Mouse (Mus musculus) bone marrow, adult 2 months (tissue): ENCODE data around the gene Lyzl6. TPM values are rescaled to one million over a fixed set of nuclear protein-coding genes. Genes with fewer than 3 reads are reported as not detected.
"Not testable (repeated sequence)": the region's sequence is repeated elsewhere in the genome, so short reads cannot be mapped to it uniquely, and the experiment has no call there.

Experiments used
- H3K27ac ChIP-seq: fragments of 200-500 bp; 2 replicates; pipeline ENCODE4 v1.5.1; 2012; ENCODE audit warnings: low read depth, mild to moderate bottlenecking, control low read depth, inconsistent platforms, low read length; ENCODE audit not compliant: control insufficient read depth, poor library complexity, insufficient read depth
- H3K4me1 ChIP-seq: fragments of 200-500 bp; 2 replicates; pipeline ENCODE4 v1.6.1; 2011; ENCODE audit warnings: low read length; ENCODE audit not compliant: control insufficient read depth, insufficient read depth
- H3K4me3 ChIP-seq: fragments of 200-500 bp; replicated peaks from 2 replicates; pipeline ENCODE3; 2011; ENCODE audit warnings: mild to moderate bottlenecking, low read depth, low read length, control low read depth; ENCODE audit not compliant: control insufficient read depth
- CTCF ChIP-seq: fragments of 200-500 bp; IDR thresholded peaks from 2 replicates; pipeline ENCODE4 v1.5.1; 2011; ENCODE audit warnings: low read length, control low read depth; ENCODE audit not compliant: control insufficient read depth, insufficient read depth
- POLR2A ChIP-seq: fragments of 200-500 bp; IDR thresholded peaks from 2 replicates; pipeline ENCODE4 v1.6.1; 2011; ENCODE audit warnings: low read depth, mild to moderate bottlenecking, control low read depth, low read length, borderline replicate concordance; ENCODE audit not compliant: control insufficient read depth
- WGBS: fragments of 180-500 bp; shearing (Covaris S2); methylation state at CpG from one replicate; pipeline ENCODE4 v1.1.7; 2018; 5-methylcytosine and 5-hydroxymethylcytosine counted together
- polyA plus RNA-seq: library from polyadenylated mRNA; stranded (reverse); fragments of >200 nt; gene quantifications from 2 replicates; pipeline ENCODE4 v1.2.4, GENCODE M21; 2011; ENCODE audit warnings: low replicate concordance; ENCODE audit not compliant: missing spikeins, insufficient read depth, insufficient read length

Lyzl6 gene
- polyA plus RNA-seq, result not detected in 2 replicates

- 65% methylated on average over 3 of the region's 3 CpGs for WGBS
- Histone ChIP-seq H3K27ac (no peak within 1 kb of the TSS), H3K4me1 (no peaks in the 10 kb centered on the region), H3K4me3 (no peak within 1 kb of the TSS)
- TF ChIP-seq CTCF, result no peak
- TF ChIP-seq POLR2A, result no peak
Measured at GRCm38 (mm10) chr11:103638790-103639189, at the start of gene Lyzl6. Lyzl6 (minus strand) TSS chr11:103638890.

DNA sequence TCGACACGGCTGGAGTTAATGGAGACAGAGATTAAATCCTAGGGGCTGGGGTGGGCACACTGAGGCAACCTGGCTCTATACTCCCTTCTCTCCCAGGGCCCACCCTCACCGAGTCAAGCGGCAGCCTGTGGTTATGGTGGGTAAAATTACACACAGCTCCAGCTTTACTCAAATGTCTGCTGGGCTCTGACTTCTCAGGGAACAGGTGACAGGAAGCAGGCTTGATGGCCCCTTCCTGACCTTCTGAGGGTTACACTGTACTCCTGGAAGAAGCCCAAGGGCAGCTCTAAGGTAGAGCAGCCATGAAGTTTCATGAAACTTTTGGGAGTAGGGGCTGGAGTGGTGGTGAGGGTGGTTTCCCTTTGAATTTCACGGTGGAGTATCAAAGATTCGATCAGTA is 48.0 kb upstream of the Lyzl6 start:
- no peak overlapping the region for H3K4me3 ChIP-seq
- 13% methylated on average over 6 of the region's 6 CpGs for WGBS
- peaks cover 2% of the 10 kb centered on the region for H3K4me1 ChIP-seq
- H3K27ac ChIP-seq, result 0 out of 2 replicates have a peak overlapping the region, but pooled peaks have one; percentile 20
- no peak for TF ChIP-seq POLR2A
- TF ChIP-seq CTCF, result no peak

DNA sequence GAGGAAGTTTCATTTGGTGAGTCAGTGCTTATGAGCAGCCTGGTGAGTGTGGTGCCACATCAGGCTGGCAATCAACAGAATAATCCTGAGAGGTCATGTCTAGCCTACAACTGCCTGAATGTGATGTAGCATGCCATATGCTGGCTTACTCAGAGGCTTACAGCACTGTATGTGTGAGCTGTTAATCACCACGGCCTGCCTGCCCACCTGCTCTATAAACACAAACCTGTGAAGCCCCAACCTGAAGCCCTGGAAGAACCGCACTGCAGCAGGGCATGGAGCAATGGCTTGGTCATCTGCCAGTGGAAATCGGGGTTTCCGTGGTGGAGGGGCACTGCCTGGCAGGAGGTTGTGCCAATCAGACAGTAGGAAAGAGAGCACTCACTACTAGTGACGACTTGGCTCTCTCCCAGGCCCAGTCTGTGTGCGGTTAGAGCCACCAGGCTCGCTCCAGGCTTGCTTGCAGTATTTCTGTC is 46.6 kb upstream of the Lyzl6 start:
- TF ChIP-seq CTCF (no peak), POLR2A (no peak)
- WGBS, result 21% methylated on average over 7 of the region's 7 CpGs
- Histone ChIP-seq H3K27ac (peak overlapping the region; percentile 45; the same call in 1 of the 2 replicates), H3K4me1 (peaks cover 2% of the 10 kb centered on the region), H3K4me3 (no peak overlapping the region)

GRCm38 (mm10) chr11:103683667-103684334 is 45.1 kb upstream of the Lyzl6 start:
- TF ChIP-seq POLR2A, result no peak
- TF ChIP-seq CTCF, result no peak
- Histone ChIP-seq H3K4me1 (peaks cover 2% of the 10 kb centered on the region), H3K27ac (no peak overlapping the region), H3K4me3 (no peak overlapping the region)
- 87% methylated on average over 11 of the region's 11 CpGs for WGBS

DNA sequence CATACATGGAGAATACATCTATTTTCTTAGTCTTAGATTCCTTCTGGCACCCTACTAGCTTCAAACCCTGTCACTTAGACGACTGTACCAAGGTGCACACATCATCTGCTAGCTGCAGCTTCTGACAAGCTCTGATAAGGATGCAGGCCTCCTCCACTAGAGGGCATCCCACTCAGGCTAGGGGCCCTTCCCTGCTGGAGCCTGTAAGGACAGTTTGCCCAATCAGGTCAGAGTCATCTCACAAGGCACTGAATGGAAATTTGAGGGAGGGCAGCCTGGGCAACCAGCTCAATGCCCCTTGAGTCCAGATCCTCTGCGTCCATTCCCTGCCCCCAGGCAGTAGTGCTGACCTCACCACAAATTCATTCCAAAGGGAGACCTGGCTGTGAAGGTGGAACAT is 38.4 kb upstream of the Lyzl6 start:
- TF ChIP-seq CTCF, result peak; percentile 68
- not testable (repeated sequence) for H3K27ac ChIP-seq, H3K4me1 ChIP-seq, H3K4me3 ChIP-seq
- 46% methylated on average over 2 of the region's 2 CpGs for WGBS

DNA sequence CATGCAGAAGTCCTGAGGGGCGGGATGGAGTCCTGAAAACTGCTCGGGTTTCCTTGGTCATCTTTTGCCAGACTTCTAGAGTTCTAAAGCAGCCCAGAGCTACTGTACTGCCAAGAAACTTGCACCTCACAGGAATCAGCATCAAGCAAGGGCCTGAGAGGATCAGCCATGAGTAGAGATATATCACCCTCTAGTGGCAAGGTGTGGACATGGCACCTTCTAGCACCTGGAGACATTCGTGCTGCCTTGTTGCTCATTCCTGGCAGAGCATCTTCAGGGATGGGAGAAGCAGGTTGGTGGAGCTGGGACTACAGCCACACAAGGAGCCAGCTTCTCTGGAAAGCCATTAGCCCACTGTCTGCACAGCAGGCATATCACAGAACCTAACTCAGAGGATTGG is 36.9 kb upstream of the Lyzl6 start:
- WGBS, result 44% methylated on average over 3 of the region's 3 CpGs
- Histone ChIP-seq H3K4me1 (no peaks in the 10 kb centered on the region), H3K4me3 (no peak overlapping the region), H3K27ac (no peak overlapping the region)
- TF ChIP-seq CTCF, result peak; percentile 81
- TF ChIP-seq POLR2A, result no peak

DNA sequence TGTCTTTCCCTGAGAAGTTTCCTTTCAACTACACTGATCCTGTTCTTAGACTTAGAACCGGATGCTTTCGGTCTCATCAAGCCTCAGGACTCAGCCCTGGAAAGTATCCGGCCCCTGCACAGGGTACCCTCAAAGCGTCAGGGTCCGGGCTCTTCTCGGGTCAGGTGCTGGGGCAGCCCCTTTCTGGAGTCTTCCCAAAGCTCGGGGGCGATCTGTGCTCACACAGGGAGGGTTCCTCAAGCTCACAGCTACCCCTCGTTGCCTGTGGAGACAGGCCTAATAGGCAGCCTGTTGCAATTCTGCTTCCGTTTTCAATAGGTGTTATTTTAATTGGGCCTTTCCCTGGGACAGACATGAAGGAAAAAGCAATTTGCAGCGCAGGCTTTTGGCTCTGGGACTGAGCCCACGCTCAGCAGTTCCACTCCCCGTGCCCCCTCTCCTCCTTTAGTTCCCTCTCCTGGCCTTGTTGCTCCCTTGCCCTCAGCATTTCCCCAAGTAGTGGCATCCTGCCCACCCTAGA is 28.3 kb upstream of the Lyzl6 start:
- H3K4me1 ChIP-seq, result no peaks in the 10 kb centered on the region
- TF ChIP-seq CTCF, result no peak
- no peak for TF ChIP-seq POLR2A
- 56% methylated on average over 13 of the region's 13 CpGs for WGBS
- no peak overlapping the region; the same call in 1 of the 2 replicates for H3K27ac ChIP-seq
- H3K4me3 ChIP-seq, result no peak overlapping the region

DNA sequence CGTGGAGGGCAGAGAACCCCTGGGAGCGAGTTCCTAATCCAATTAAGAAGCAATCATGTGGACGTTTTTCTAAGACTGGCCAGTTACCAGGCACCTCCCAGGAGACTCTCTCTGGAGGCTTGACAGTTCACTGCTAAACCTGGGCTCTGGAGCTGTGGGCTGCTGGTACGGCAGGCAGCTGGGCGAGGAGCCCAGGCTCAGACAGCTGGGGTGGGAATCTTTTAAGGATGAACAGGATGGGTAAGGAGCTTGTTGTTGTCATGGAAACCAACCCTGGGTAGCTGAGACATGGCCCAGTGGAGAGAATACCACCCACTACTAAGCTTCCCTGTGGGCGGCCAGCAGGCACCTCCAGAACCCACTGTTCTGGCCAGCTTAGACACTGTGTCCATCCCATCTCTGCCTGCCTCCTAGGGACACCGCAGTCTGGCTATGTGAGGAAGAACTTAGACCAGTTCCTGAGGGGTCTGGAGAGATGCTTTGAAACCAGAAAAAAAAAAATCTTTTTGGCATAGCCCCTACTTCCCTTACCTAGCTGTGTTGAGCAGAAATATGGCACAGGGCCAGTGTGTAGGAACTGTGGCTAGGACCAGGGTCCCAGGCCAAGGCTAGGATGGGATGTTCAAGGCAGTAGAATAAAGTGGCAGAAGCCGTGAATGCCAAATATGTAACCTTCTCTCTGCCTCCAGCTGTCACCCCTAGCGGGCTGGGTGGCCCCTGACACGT is 27.7 kb upstream of the Lyzl6 start:
- no peak for TF ChIP-seq CTCF
- TF ChIP-seq POLR2A, result no peak
- no peak overlapping the region for H3K4me3 ChIP-seq
- H3K4me1 ChIP-seq, result no peaks in the 10 kb centered on the region
- WGBS, result 50% methylated on average over 10 of the region's 10 CpGs
- H3K27ac ChIP-seq, result no peak overlapping the region
